Mouse (Mus musculus) limb, embryonic 14.5 days (tissue): ENCODE data around the gene Dmxl2. TPM values are rescaled to one million over a fixed set of nuclear protein-coding genes. Genes with fewer than 3 reads are reported as not detected.

Experiments used
- ATAC-seq: fragments of 200-750 bp; cut with Nextera tagmentation; 2 replicates; pipeline ENCODE4 v1.8.0; 2017; ENCODE audit warnings: low read depth, moderate number of reproducible peaks, moderate TSS enrichment; ENCODE audit not compliant: low FRiP score
- DNase-seq: peaks from one replicate; pipeline ENCODE4 v3.0.0-alpha.2; 2015; ENCODE audit warnings: low spot score
- H3K27ac ChIP-seq: fragments of 300-500 bp; sonication (generic); replicated peaks from 2 replicates; pipeline ENCODE4 v1.5.1; 2014; ENCODE audit warnings: low read depth, mild to moderate bottlenecking, low read length, moderate library complexity, mixed read lengths
- H3K27me3 ChIP-seq: fragments of 300-500 bp; sonication (generic); 2 replicates; pipeline ENCODE4 v1.6.1; 2014; ENCODE audit warnings: low read length, mixed read lengths; ENCODE audit not compliant: control insufficient read depth, insufficient read depth
- H3K36me3 ChIP-seq: fragments of 300-500 bp; sonication (generic); 2 replicates; pipeline ENCODE4 v1.6.1; 2014; ENCODE audit warnings: mild to moderate bottlenecking, low read length, moderate library complexity, mixed read lengths; ENCODE audit not compliant: control insufficient read depth, insufficient read depth
- H3K4me1 ChIP-seq: fragments of 300-500 bp; sonication (generic); 2 replicates; pipeline ENCODE4 v1.6.1; 2014; ENCODE audit warnings: antibody characterized with exemption, low read length, mixed read lengths; ENCODE audit not compliant: control insufficient read depth, insufficient read depth
- H3K4me2 ChIP-seq: fragments of 300-500 bp; sonication (generic); replicated peaks from 2 replicates; pipeline ENCODE4 v1.6.1; 2014; ENCODE audit warnings: low read depth, mild to moderate bottlenecking, low read length, moderate library complexity; ENCODE audit not compliant: severe bottlenecking
- H3K4me3 ChIP-seq: fragments of 300-500 bp; sonication (generic); replicated peaks from 2 replicates; pipeline ENCODE4 v1.5.1; 2014; ENCODE audit warnings: low read length
- H3K9ac ChIP-seq: fragments of 300-500 bp; sonication (generic); 2 replicates; pipeline ENCODE4 v1.6.1; 2014; ENCODE audit warnings: mild to moderate bottlenecking, low read depth, low read length, moderate library complexity; ENCODE audit not compliant: severe bottlenecking
- H3K9me3 ChIP-seq: fragments of 300-500 bp; sonication (generic); 2 replicates; pipeline ENCODE4 v1.6.1; 2016; ENCODE audit warnings: low read length; ENCODE audit not compliant: control insufficient read depth
- POLR2A ChIP-seq: fragments of 200-500 bp; IDR thresholded peaks from 2 replicates; pipeline ENCODE4 v1.8.0; 2012; ENCODE audit warnings: inconsistent platforms, mild to moderate bottlenecking, moderate library complexity, borderline replicate concordance; ENCODE audit not compliant: insufficient read depth, insufficient read length; ENCODE audit errors: extremely low read depth
- WGBS: fragments of 180-500 bp; shearing (Covaris S2); extraction: QIAGEN DNeasy Blood & Tissue Kit; methylation state at CpG from one replicate; pipeline ENCODE4 v1.1.7; 2014; 5-methylcytosine and 5-hydroxymethylcytosine counted together
- polyA plus RNA-seq, 2 experiments: library from polyadenylated mRNA; depleted of rRNA in 1 of 2; stranded (reverse) in 1 of 2; unstranded in 1 of 2; fragments of >200 nt; fragmentation: Nextera tagmentation in 1 of 2; extraction: Ambion mirVana in 1 of 2; gene quantifications; 2 replicates each; pipeline versions ENCODE4 v1.2.1 to v1.2.3; 2012 to 2014

The Dmxl2 gene
- polyA plus RNA-seq, 2 experiments: 6.4 to 7.9 TPM

DNA sequence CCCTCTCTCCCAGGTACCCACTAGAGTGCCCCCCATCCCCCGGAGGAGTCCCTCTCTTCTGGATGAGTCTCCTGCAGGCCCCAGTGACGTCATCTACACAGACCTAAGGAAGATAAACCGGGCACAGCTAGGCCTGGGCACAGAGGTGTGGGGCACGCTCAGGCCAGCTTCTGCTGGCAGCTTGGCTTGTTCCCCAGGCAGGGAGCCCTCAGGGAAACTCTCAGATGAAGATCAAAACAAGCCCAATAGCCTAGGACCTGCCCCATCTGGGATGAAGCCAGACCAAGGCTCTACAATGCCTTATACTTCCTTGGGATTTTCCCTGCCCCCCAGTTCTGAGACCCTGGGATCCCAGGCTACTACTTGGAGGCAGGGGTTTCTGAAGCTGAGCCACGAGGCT lies 39.4 kb upstream of the Dmxl2 start:
- no peak for ATAC-seq
- Histone ChIP-seq H3K36me3 (no peaks in the 10 kb centered on the region), H3K27ac (no peak overlapping the region), H3K9ac (no peak overlapping the region), H3K4me2 (no peak overlapping the region), H3K9me3 (no peaks in the 10 kb centered on the region), H3K4me3 (no peak overlapping the region), H3K27me3 (no peaks in the 10 kb centered on the region), H3K4me1 (no peaks in the 10 kb centered on the region)
- no peak for DNase-seq
- 76% methylated on average over 5 of the region's 5 CpGs for WGBS
- no peak for TF ChIP-seq POLR2A

GRCm38 (mm10) chr9:54538684-54539083 lies 37.3 kb upstream of the Dmxl2 start, which contains the start of gene Sh2d7:
TSS of gene Sh2d7 (plus strand) at chr9:54538984.
- Histone ChIP-seq H3K9ac (no peak within 1 kb of the TSS), H3K4me2 (no peak within 1 kb of the TSS), H3K4me1 (0 out of 2 replicates have a peak, but pooled peaks cover 4% of the 10 kb centered on the region), H3K36me3 (no peaks in the 10 kb centered on the region), H3K9me3 (no peaks in the 10 kb centered on the region), H3K27me3 (no peaks in the 10 kb centered on the region), H3K27ac (no peak within 1 kb of the TSS), H3K4me3 (no peak within 1 kb of the TSS)
- no peak for TF ChIP-seq POLR2A
- WGBS: 89% methylated on average over 14 of the region's 14 CpGs
- DNase-seq: no peak
- ATAC-seq: no peak

DNA sequence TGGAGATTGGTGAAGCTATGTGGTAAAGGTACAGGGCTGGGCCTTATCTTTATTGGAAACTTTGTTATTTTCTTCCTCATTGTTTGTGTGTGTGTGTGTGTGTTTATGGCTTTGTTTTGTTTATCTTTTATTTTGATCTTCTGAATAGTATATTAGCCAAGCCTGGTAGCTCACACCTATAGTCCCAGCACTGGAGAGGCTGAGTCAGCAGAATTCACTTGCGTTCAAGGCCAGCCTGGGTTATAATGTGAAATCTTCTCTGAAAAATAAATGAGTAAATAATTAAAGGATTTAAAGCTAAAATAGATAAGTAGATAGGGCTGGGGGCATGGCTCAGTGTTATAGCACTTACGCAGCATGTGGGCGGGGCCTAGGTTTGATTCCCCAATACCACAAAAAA lies 36.8 kb upstream of the Dmxl2 start:
- Histone ChIP-seq H3K27ac (no peak overlapping the region), H3K4me1 (0 out of 2 replicates have a peak, but pooled peaks cover 4% of the 10 kb centered on the region), H3K4me3 (no peak overlapping the region), H3K36me3 (no peaks in the 10 kb centered on the region), H3K9ac (no peak overlapping the region), H3K9me3 (no peaks in the 10 kb centered on the region), H3K4me2 (no peak overlapping the region), H3K27me3 (no peaks in the 10 kb centered on the region)
- DNase-seq (no peak), ATAC-seq (no peak)
- no peak for TF ChIP-seq POLR2A
- 94% methylated on average over 3 of the region's 3 CpGs for WGBS

DNA sequence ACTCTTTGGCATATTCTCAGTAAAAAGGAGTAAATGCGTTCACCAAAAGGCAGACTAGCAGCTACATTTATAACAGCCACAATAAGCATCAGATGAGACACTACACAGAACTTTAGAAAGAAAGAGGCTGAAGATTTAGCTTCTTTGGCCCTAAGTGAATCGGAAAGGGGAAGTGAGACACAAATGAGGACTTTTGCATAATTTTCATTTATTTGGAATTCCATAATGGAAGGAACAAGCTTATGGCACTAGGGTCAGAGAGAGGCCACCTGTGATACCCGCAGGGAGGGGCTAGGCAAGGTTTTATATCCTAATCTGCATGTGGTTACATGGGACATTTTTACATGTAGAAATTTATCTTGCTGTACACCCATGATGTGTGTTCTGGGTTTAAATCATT lies 36.1 kb upstream of the Dmxl2 start:
- DNase-seq: no peak
- no peak for ATAC-seq
- Histone ChIP-seq H3K9me3 (no peaks in the 10 kb centered on the region), H3K4me2 (no peak overlapping the region), H3K27me3 (no peaks in the 10 kb centered on the region), H3K36me3 (no peaks in the 10 kb centered on the region), H3K27ac (no peak overlapping the region), H3K9ac (no peak overlapping the region), H3K4me3 (no peak overlapping the region), H3K4me1 (0 out of 2 replicates have a peak, but pooled peaks cover 4% of the 10 kb centered on the region)
- WGBS: 82% methylated on average over 3 of the region's 3 CpGs
- TF ChIP-seq POLR2A: no peak

GRCm38 (mm10) chr9:54537030-54537429 lies 35.6 kb upstream of the Dmxl2 start:
- ATAC-seq (no peak), DNase-seq (no peak)
- Histone ChIP-seq H3K9ac (no peak overlapping the region), H3K9me3 (no peaks in the 10 kb centered on the region), H3K27me3 (no peaks in the 10 kb centered on the region), H3K4me2 (no peak overlapping the region), H3K36me3 (no peaks in the 10 kb centered on the region), H3K4me1 (0 out of 2 replicates have a peak, but pooled peaks cover 4% of the 10 kb centered on the region), H3K27ac (no peak overlapping the region), H3K4me3 (no peak overlapping the region)
- WGBS: 56% methylated on average over 4 of the region's 4 CpGs
- TF ChIP-seq POLR2A: no peak

GRCm38 (mm10) chr9:54536236-54536635 lies 34.8 kb upstream of the Dmxl2 start:
- no peak overlapping the region for H3K4me3 ChIP-seq
- H3K36me3 ChIP-seq: no peaks in the 10 kb centered on the region
- no peak overlapping the region for H3K27ac ChIP-seq
- H3K4me1 ChIP-seq: 0 out of 2 replicates have a peak, but pooled peaks cover 4% of the 10 kb centered on the region
- no peaks in the 10 kb centered on the region for H3K9me3 ChIP-seq
- DNase-seq (no peak), ATAC-seq (no peak)
- no peak overlapping the region for H3K4me2 ChIP-seq
- H3K9ac ChIP-seq: no peak overlapping the region
- WGBS: 77% methylated on average over 7 of the region's 7 CpGs
- no peak for TF ChIP-seq POLR2A
- no peaks in the 10 kb centered on the region for H3K27me3 ChIP-seq
